Mouse (Mus musculus): ENCODE results near the gene Slc25a17. TPM values are rescaled to one million over a fixed set of nuclear protein-coding genes. Genes with fewer than 3 reads are reported as not detected.

The Slc25a17 gene
- total RNA-seq, 2 experiments from 2014 or later = 15.6 to 15.9 TPM

DNA sequence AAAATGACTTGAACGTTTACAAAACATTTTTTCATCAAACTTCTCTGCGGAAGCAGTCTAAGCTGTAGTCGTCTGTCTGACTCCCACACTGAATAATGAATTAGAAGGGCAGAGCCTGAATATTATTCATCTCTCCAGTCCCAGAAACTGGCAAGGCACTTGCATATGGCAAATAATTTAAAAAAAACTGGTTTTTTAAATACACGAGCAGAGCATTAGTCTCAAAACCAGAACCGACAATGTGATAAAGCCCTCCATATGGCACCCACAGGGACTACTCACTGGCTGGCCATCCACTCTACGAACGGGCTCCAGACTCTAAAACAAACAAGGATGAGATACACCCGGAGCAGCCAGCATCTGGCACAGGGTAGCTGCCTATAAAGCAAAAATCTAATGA, 55.6 kb downstream of the Slc25a17 start:
- DNase-seq = no peak
- intact Hi-C loops (cut with DNase I; ENCODE audit: low total_unique reads) = no loop called here

DNA sequence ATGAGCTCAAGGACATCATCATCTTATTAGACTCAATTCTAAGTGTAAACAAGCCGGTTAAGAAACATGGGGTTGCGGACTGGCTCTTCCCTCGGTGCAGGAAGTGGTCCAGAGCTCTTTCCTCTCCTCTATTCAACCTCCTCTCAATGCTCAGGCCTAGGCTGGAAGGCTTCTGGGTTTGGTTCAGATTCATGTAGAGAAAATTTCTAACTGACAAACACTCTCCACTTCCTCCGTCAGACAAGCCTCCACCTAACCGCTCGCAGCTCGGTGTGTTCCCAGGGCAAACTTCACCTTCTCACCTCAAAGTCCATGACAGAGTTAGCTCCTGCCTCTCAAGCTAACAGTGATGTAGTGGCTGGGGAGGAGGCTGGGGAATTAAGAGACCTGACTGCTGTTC, 56.6 kb downstream of the Slc25a17 start:
- DNase-seq = no peak
- intact Hi-C loops (cut with DNase I; ENCODE audit: low total_unique reads) = loop anchor here (5.0 kb wide), 1 partner anchor 67 kb away; the partner anchor contains the start of gene Mchr1

- intact Hi-C loops (cut with DNase I; ENCODE audit: low total_unique reads) = loop anchor here (5.0 kb wide), 1 partner anchor 65 kb away; the partner anchor contains the start of gene Mchr1
- DNase-seq = no peak
These were observed 58.3 kb downstream of the Slc25a17 start for GRCm38 (mm10) chr15:81302151-81302808.

- intact Hi-C loops (cut with DNase I; ENCODE audit: low total_unique reads) = loop anchor here (5.0 kb wide), 1 partner anchor 64 kb away; the partner anchor contains the start of gene Mchr1
- no peak for DNase-seq
These were observed 59.2 kb downstream of the Slc25a17 start for GRCm38 (mm10) chr15:81301193-81302070.

DNA sequence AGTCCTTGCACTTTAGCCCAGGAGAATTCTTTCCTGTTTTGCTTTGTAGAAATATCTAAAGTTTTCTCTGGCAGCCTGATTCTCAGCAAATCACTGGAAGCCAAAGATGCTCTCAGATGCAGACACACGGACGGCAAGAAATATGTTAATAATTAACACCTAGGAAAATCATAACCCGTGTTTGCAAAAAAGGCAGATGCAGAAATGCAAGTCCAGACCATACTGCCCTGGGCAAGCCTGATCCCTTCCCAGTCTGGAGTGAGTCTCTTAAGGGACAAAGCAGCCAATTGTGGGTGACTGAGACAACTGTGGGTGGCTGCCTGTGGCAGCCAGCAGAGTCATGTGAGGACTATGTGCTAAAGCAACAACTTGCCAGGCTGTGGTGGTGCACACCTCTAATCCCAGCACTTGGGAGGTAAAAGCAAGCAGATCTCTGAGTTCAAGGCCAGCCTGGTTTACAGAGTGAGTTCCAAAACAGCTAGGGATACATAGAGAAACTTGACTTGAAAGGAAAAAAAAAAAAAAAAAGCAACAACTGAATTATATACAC, 60.0 kb downstream of the Slc25a17 start:
- DNase-seq = no peak
- intact Hi-C loops (cut with DNase I; ENCODE audit: low total_unique reads) = loop anchor here (5.0 kb wide), 1 partner anchor 63 kb away; the partner anchor contains the start of gene Mchr1

DNA sequence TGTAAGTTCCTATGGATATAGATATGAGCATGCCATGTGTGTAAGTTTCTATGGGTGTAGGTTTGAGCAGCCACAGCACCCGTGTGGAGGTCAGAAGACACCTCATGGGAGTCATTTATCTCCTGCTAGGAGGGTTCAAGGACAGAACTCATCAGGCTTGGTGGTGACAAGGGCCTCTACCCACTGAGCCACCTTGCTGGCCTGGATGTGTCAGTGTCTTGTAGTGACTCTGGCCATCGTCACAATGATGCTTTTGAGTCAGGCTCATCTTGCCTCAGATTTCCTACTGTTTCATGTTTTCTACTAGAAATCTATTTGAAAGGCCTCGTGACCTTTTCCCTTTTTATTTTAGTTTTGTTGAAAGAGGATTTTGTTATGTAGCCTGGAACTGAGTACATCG, 61.1 kb downstream of the Slc25a17 start:
- intact Hi-C loops (cut with DNase I; ENCODE audit: low total_unique reads) = no loop called here
- DNase-seq = no peak

- DNase-seq = no peak
- intact Hi-C loops (cut with DNase I; ENCODE audit: low total_unique reads) = no loop called here
These were observed 62.4 kb downstream of the Slc25a17 start for GRCm38 (mm10) chr15:81298213-81298612.

DNA sequence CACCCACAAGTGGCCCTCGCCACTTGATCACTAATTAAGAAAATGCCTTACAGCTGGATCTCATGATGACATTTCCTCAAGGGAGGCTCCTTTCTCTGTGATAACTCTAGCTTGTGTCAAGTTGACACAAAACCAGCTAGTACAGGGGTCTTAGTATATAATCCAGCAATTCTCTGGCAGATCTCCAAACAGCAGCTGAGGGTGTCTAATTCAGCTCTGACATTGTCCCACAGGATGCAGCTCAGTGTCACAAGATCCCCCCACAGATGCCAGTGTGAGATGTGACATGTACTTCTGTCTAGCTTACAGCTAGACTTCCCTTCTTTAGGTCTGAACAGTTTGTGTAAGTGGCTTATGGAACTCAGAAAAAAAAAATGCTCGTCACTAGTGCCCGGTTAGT, 63.1 kb downstream of the Slc25a17 start:
- DNase-seq = no peak
- intact Hi-C loops (cut with DNase I; ENCODE audit: low total_unique reads) = no loop called here

- intact Hi-C loops (cut with DNase I; ENCODE audit: low total_unique reads) = no loop called here
- DNase-seq = no peak
These were observed 65.7 kb downstream of the Slc25a17 start for GRCm38 (mm10) chr15:81294897-81295296.

DNA sequence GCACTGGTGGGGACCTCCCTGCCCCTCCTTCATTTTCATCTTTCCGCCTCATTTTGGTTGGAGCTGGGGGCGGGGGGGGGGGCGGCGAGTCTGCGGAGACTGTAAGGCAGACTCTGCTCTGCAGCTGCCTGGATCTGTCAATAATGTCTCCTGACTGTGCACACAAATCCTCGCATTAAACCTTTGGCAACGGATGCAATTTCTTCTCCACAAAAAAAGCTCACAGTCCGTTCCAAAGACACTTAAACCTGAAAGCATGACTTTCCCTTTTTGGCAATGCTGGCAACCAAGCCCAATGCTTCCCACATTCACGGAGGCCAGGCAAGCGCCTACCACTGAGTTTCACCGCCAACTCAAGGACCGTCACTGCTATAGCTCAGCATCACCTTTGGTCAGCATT, 66.2 kb downstream of the Slc25a17 start:
- intact Hi-C loops (cut with DNase I; ENCODE audit: low total_unique reads) = no loop called here
- no peak for DNase-seq

- intact Hi-C loops (cut with DNase I; ENCODE audit: low total_unique reads) = no loop called here
- DNase-seq = no peak
These were observed 69.9 kb downstream of the Slc25a17 start for GRCm38 (mm10) chr15:81290747-81291146.

DNA sequence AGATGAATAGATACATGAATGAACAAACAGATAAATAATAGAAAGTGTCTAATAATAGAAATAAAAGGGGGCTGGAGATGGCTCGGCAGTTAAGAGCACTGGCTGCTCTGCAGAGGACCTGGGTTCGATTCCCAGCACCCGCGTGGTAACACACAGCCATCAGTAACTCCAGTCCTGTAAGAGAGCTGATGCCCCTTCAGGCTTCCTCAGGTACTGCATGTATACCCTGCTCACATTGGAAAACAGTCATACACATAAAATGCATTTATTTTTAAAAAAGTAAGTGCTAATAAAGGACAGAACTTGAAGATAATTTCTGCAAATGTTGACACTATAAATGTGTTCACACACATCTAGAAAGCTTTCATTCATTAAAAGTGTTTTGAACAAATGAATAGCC, 70.4 kb downstream of the Slc25a17 start:
- intact Hi-C loops (cut with DNase I; ENCODE audit: low total_unique reads) = no loop called here
- DNase-seq = no peak

- DNase-seq = no peak
- intact Hi-C loops (cut with DNase I; ENCODE audit: low total_unique reads) = no loop called here
These were observed 76.4 kb downstream of the Slc25a17 start for GRCm38 (mm10) chr15:81284121-81284734.

DNA sequence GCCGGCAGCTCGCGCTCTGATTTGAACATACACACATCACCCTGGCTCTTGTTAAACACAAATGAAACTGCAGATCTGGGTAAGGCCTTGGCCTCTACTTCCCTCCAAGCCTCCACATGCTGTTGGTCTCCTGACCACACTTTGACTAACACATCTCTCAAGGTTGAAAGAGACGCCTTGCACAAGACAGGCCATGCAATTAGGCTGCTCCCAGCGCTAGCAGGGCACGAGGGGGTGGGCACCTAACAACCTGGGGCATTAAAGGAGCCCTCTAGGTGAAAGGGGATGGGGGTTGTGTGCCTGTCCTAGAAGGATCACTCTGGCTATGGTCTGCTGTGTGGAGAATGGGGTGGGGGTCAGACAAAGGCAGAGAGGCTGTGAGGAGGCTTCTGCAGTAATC, 81.9 kb downstream of the Slc25a17 start:
- intact Hi-C loops (cut with DNase I; ENCODE audit: low total_unique reads) = no loop called here
- no peak for DNase-seq

DNA sequence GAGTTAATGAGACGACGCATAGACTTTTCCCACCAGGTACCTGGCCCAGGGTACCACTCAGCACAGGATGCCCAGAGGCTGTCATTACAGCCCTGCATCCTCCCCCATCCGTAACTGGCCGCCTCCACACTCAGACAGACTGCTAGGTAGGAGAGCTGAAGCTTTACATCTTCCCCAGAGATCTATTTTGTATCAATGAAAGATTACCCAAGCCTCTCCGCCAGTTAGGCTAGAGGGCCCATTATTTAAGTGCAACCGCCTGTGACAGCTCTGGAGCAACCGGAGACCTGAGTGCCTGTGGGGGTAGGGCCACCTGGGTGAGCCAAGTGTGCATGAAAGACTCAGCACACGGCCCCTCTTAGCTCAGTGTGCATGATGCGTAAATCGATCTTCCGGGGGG, 82.7 kb downstream of the Slc25a17 start:
- no peak for DNase-seq

GRCm38 (mm10) chr15:81273361-81273760, 87.3 kb downstream of the Slc25a17 start:
- intact Hi-C loops (cut with DNase I; ENCODE audit: low total_unique reads) = no loop called here
- DNase-seq = no peak

More for the DNA sequence above, 82.7 kb downstream of the Slc25a17 start:
- intact Hi-C loops (cut with DNase I; ENCODE audit: low total_unique reads) = no loop called here

DNA sequence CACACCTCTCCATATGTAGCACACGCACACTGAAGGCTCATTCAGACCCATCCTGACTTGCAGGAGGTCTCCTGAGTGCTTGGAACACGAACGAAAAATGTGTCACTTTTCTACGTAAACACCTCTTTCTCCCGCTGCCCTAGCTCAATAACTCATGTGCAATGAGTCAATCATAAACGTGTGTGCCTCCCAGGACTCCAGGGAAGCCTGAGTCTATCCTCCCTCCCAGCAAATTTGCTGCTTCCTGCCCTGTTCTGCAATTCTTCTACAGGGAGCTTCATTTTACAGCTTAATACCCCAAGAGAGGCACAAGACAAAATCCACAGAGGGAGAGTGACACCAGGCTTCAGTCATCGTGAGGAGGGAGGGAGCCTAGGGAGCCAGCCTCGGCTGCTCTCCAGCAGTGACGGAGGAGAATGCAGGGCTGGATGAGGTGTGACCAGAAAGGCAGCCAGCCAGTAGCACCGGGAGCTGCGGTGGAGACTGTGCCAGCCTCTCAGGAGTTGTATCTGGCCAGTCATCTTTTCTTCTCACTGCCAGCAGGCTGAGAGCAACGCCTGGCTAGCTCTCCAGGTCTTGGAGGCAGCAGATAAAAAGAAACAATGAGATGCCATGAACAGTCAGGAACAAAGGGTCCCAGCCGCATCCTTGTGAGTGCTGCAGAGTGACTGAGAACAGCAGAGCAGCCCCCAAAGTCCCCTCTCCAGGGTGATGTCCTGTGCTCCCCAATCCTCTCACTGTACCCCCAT, 88.1 kb downstream of the Slc25a17 start:
- intact Hi-C loops (cut with DNase I; ENCODE audit: low total_unique reads) = no loop called here
- peak; percentile 71 for DNase-seq
